Mouse (Mus musculus) spleen, adult 2 months (tissue): ENCODE measurements around the gene Pcyt2. TPM values are rescaled to one million over a fixed set of nuclear protein-coding genes. Genes with fewer than 3 reads are reported as not detected.

Experiments
- DNase-seq, 2 experiments: peaks; one replicate each; pipeline versions ENCODE4 v3.0.0 to v3.0.0-alpha.2; 2012 to 2021; ENCODE audit warnings: low spot score in 2 of 2, low read depth in 1 of 2
- H3K27ac ChIP-seq: fragments of 200-500 bp; 2 replicates; pipeline ENCODE4 v1.5.1; 2012; ENCODE audit warnings: low read length, inconsistent platforms; ENCODE audit not compliant: insufficient read depth
- H3K27me3 ChIP-seq: fragments of 200-500 bp; 2 replicates; pipeline ENCODE4 v1.6.1; 2012; ENCODE audit warnings: mild to moderate bottlenecking, moderate library complexity, low read length, inconsistent platforms; ENCODE audit not compliant: control insufficient read depth, insufficient read depth
- H3K36me3 ChIP-seq: fragments of 200-500 bp; 2 replicates; pipeline ENCODE4 v1.6.1; 2012; ENCODE audit warnings: mild to moderate bottlenecking, low read length, inconsistent platforms; ENCODE audit not compliant: control insufficient read depth, insufficient read depth
- H3K4me1 ChIP-seq: fragments of 200-500 bp; 2 replicates; pipeline ENCODE4 v1.6.1; 2011; ENCODE audit warnings: inconsistent platforms; ENCODE audit not compliant: control insufficient read depth, insufficient read depth, insufficient read length
- H3K4me3 ChIP-seq: fragments of 200-500 bp; 2 replicates; pipeline ENCODE4 v1.5.1; 2011; ENCODE audit warnings: mild to moderate bottlenecking, inconsistent platforms; ENCODE audit not compliant: insufficient read depth, insufficient read length; ENCODE audit errors: extremely low read depth
- CTCF ChIP-seq: fragments of 200-500 bp; IDR thresholded peaks from 2 replicates; pipeline ENCODE4 v1.5.1; 2011; ENCODE audit warnings: mild to moderate bottlenecking, inconsistent platforms; ENCODE audit not compliant: insufficient read depth, insufficient read length, insufficient replicate concordance; ENCODE audit errors: extremely low read depth
- POLR2A ChIP-seq: fragments of 200-500 bp; IDR thresholded peaks from 2 replicates; pipeline ENCODE4 v1.6.1; 2011; ENCODE audit warnings: low read depth, low read length, inconsistent platforms
- WGBS: fragments of 180-500 bp; shearing (Covaris S2); methylation state at CpG from one replicate; pipeline ENCODE4 v1.1.7; 2018; 5-methylcytosine and 5-hydroxymethylcytosine counted together
- polyA plus RNA-seq: library from polyadenylated mRNA; depleted of rRNA; stranded (reverse); fragments of >200 nt; gene quantifications from 2 replicates; pipeline ENCODE4 v1.2.3, GENCODE M21; 2012; rRNA removed

The Pcyt2 gene
- polyA plus RNA-seq, 1 experiment, result 139 TPM

DNA sequence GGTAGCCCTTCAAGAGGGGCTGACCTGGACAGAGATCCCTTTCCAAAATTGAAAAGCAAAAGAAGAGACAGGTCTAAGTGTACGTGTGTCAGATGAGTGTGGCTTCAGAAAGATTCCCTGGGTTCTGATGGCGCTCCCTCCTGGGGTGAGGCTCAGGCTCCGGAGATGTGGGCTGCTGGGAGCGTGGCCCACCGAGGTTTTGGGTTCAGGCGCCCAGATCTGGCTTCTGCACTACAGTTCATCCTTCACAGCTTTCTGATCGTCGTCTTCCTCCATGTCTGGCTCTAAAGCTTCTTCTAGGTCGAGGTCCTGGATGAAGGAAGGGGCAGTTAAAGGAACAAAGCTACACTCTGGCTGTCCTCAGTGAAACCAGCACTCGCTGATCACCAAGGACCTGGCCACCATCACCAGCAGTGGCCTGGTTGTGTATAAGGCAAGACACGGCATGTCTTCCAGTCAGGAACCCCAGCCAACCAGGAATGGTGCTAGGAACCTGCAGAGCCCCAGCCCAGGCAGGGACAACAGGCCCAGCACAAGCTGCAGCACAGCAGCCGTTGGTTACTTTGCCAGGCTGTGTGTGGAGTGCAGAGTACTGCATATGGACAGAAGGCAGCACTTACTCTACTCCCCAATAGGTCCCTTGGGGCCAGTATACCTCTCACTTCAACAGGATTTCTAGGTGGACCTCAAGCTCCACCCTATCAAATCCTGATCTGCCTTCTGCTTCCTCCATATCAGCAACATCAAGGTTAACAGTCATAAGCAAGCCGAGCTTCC lies 56.6 kb downstream of the Pcyt2 start:
- Histone ChIP-seq H3K4me1 (no peaks in the 10 kb centered on the region), H3K4me3 (no peak overlapping the region), H3K27me3 (no peaks in the 10 kb centered on the region), H3K27ac (no peak overlapping the region), H3K36me3 (peaks cover 52% of the 10 kb centered on the region)
- WGBS, result 92% methylated on average over 13 of the region's 13 CpGs
- no peak for TF ChIP-seq CTCF
- no peak for TF ChIP-seq POLR2A
- DNase-seq, result no peak

Other genes with a start within 250 kb of the Pcyt2 start
- gene Faap100, start 239.2 kb downstream of the Pcyt2 start, polyA plus RNA-seq, result 36.5 and 53.8 TPM in 2 replicates
- gene Nploc4, start 180.2 kb downstream of the Pcyt2 start, polyA plus RNA-seq, result 25.3 and 31.0 TPM in 2 replicates
- gene Tspan10, start 175.3 kb downstream of the Pcyt2 start, polyA plus RNA-seq, result 7.9 and 9.1 TPM in 2 replicates
- 0.14 and 0.35 TPM in 2 replicates for gene Pde6g, start 164.4 kb downstream of the Pcyt2 start, polyA plus RNA-seq
- gene Oxld1, start 159.9 kb downstream of the Pcyt2 start, polyA plus RNA-seq, result 9.1 and 11.0 TPM in 2 replicates
- gene Ccdc137, start 159.8 kb downstream of the Pcyt2 start, polyA plus RNA-seq, result 11.2 TPM in 2 replicates
- 13.2 and 14.4 TPM in 2 replicates for gene Arl16, start 150.3 kb downstream of the Pcyt2 start, polyA plus RNA-seq
- gene Mrpl12, start 133.3 kb downstream of the Pcyt2 start, polyA plus RNA-seq, result 55.1 and 55.7 TPM in 2 replicates
- gene Slc25a10, start 126.1 kb downstream of the Pcyt2 start, polyA plus RNA-seq, result 36.5 and 48.1 TPM in 2 replicates
- gene Gcgr, start 87.2 kb downstream of the Pcyt2 start, polyA plus RNA-seq, result 0.30 and 0.36 TPM in 2 replicates
- 79.9 and 99.4 TPM in 2 replicates for gene Mcrip1, start 68.2 kb downstream of the Pcyt2 start, polyA plus RNA-seq
- gene Ppp1r27, start 66.8 kb downstream of the Pcyt2 start, polyA plus RNA-seq, result not detected in 2 replicates
- 76.8 and 79.2 TPM in 2 replicates for gene P4hb, start 44.7 kb downstream of the Pcyt2 start, polyA plus RNA-seq
- 620 and 856 TPM in 2 replicates for gene Arhgdia, start 36.3 kb downstream of the Pcyt2 start, polyA plus RNA-seq
- 22.1 and 27.2 TPM in 2 replicates for gene Alyref, start 19.6 kb downstream of the Pcyt2 start, polyA plus RNA-seq
- 80.1 and 101 TPM in 2 replicates for gene Anapc11, start 19.5 kb downstream of the Pcyt2 start, polyA plus RNA-seq
- 4.4 and 5.5 TPM in 2 replicates for gene Npb, start 9.5 kb downstream of the Pcyt2 start, polyA plus RNA-seq
- 119 and 139 TPM in 2 replicates for gene Sirt7, start 7.3 kb upstream of the Pcyt2 start, polyA plus RNA-seq
- 29.9 and 31.3 TPM in 2 replicates for gene Mafg, start 15.7 kb upstream of the Pcyt2 start, polyA plus RNA-seq
- 7.5 and 8.7 TPM in 2 replicates for gene Pycr1, start 25.8 kb upstream of the Pcyt2 start, polyA plus RNA-seq
- gene Myadml2, start 30.2 kb upstream of the Pcyt2 start, polyA plus RNA-seq, result 0.83 and 1.5 TPM in 2 replicates
- 0.08 and 0.38 TPM in 2 replicates for gene Notum, start 43.2 kb upstream of the Pcyt2 start, polyA plus RNA-seq
- gene Aspscr1, start 55.0 kb upstream of the Pcyt2 start, polyA plus RNA-seq, result 84.5 and 89.1 TPM in 2 replicates
- gene Cenpx, start 95.8 kb upstream of the Pcyt2 start, polyA plus RNA-seq, result 44.1 and 52.2 TPM in 2 replicates
- 33.5 and 34.9 TPM in 2 replicates for gene Lrrc45, start 96.0 kb upstream of the Pcyt2 start, polyA plus RNA-seq
- gene Rac3, start 103.5 kb upstream of the Pcyt2 start, polyA plus RNA-seq, result 3.0 and 4.9 TPM in 2 replicates
- gene Dcxr, start 109.3 kb upstream of the Pcyt2 start, polyA plus RNA-seq, result 39.1 and 49.3 TPM in 2 replicates
- 5.3 and 5.8 TPM in 2 replicates for gene Cbr2, start 114.2 kb upstream of the Pcyt2 start, polyA plus RNA-seq
- 0.67 and 0.84 TPM in 2 replicates for gene Hmga1b, start 144.9 kb upstream of the Pcyt2 start, polyA plus RNA-seq
- gene Rfng, start 166.3 kb upstream of the Pcyt2 start, polyA plus RNA-seq, result 27.5 and 32.9 TPM in 2 replicates
- gene Gps1, start 166.3 kb upstream of the Pcyt2 start, polyA plus RNA-seq, result 84.9 and 88.9 TPM in 2 replicates
- 35.0 and 39.4 TPM in 2 replicates for gene Dus1l, start 178.5 kb upstream of the Pcyt2 start, polyA plus RNA-seq
- 151 and 179 TPM in 2 replicates for gene Fasn, start 206.6 kb upstream of the Pcyt2 start, polyA plus RNA-seq